Mouse (Mus musculus) retina, postnatal 1 day (tissue): ENCODE measurements around the gene Negr1.
A peak's percentile ranks its signal among the peaks of the same experiment; 100 is the strongest.

Experiments
- DNase-seq: peaks from one replicate; pipeline ENCODE4 v3.0.0-alpha.2; 2012

Negr1 gene

DNA sequence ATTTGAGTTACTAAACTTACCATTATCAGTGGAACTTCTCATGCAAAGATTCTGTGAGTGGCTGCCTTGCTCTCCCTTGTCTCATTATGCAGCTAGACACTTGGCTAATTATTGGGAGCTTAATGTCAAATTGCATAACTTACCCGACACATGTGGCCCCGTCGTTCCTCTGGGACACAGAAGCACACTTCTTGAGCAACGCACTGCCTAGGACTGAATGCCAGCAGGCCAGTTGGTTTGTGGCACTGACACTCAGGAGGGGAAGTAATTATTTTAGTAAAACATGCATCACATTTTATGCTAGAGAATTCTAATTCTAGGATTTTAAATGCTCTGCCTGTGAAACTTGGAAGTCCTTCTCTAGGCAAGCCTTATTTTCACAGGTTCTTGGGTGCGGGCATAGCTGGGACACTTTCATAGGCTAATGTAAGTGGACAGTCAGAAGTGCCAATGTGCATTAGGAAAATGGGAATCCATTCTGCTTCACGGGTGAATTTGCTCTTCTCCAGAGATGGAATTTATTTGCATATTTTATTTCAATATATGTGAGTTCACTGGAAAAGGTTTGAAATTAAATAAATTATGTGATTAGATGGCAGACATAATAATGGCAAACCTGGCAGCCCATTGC is 234.6 kb downstream of the Negr1 start:
- peak; percentile 38 for DNase-seq

DNA sequence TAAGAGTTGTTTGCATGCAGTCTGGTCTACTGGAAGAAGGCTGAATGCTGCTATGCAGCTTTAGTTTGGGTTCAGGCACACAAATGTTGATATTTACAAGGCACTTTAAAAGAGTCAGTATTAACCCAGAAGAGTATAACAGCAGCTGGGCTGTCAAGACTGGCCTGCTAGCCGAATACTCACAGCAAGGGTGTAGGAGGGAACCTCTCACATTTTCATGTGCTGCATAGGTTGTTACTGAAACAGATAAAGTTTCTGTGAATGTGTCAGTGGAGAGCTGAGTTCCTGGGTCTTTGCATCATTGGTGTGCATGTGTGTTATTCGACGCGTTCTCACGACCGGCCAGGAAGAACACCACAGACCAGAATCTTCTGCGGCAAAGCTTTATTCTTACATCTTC is 237.6 kb downstream of the Negr1 start:
- no peak for DNase-seq

DNA sequence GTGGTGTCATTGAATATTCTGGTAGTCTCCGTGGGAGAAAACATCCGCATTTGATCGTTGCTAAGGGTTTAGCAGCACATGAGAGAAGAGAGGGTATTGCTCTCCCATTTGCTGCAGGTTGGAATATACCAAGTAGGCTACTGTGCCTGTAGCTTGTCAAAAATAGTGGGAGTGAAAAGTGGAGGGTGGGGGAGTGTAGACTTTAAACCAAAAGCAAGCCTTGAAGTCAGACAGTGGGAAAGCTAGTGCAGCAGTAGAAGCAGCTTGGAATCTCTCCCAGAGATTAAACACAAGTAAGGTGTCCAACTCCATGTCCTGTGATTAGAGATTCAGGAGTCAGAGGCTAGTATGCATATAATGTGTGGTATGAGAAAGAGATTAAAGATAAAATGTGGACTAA is 248.2 kb downstream of the Negr1 start:
- no peak for DNase-seq

DNA sequence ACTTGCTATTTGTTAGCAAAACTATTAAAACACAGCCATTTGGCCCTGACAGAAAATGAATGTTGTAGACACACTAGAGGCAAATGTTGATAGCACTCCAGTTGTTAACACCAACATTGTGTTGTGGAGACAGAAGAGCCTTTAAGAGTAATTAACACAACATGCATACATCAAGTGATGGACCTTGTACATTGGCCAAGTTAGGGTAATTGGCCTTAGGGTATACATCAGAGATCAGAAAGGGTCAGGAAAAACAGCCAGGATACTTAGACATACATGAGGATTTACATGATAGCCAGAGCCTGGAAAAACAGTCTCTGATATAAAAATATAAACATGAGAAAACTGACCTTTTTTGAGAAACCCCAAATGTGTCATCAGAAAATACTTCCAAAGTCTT is 255.3 kb downstream of the Negr1 start:
- DNase-seq: no peak

DNA sequence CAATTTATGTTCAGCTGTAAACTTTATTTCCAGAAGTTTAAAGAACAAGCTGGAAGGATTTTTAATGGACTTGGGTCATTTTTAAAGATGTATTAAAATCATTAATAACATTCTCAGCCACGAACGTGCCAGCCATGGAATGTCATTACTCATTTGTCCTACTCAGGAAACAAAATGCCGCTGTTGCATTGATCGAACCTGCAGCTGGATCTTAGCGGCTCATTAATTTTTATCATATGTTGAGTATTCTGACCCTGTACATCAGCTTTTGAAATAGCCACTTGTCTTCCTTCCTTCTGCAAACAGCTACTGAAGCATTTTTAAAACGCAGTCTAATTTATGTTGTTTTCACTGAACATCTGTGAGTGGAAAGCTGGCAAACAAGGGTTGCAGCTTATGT is 255.9 kb downstream of the Negr1 start:
- no peak for DNase-seq

DNA sequence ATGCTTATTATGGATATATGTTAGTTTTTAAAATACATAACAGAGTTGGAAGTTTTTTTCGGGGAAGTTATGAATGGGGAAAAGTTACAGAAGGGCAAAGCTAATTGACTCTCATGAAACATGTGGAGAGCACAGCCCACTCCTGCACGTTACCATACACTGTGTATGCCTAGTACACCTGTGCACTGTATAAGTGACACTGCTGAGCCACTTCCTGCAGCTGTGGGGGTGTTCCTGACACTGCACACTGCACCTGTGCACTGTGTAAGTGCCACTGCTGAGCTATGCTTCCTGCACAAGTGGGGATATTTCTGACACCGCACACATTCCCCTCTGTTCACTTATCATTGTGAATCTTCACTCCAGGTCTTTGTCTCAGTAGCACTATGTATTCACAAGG is 261.4 kb downstream of the Negr1 start:
- DNase-seq: no peak

DNA sequence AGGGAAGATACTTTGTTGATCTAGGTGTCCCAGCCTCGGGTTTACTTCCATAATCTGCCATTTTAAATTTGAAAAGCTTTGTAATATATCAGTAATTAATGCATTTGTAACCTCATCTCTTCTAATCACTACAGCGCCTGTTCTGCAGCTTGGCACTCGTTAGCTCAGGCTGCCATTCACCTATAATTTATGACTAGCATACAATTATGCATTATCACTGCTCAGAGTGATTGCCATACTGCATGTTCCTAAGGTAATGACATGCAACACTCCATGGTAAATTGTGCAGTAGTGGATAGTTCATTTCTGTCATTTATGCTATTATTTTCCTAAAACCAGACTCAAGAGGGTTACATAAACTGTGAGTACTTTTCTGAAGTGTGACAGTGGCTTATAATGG is 272.3 kb downstream of the Negr1 start:
- DNase-seq: no peak

DNA sequence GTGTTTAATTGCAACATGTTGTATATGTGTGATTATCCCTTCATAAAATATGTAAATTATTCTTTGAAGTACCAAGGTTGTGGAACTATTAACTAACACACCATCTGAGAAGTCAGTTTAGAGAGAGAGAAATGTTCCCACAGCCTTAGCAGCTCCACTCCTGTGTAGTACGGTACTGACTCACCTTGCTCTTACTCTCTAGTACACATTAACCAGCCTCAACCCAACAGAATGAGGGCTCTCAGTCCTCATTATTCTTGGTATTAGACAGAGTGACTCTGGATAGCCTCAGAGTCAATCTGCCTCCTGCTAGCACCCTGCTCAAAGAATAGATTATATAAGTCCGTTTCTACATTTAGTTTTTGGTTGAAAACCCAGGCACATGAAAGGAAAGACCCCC is 277.0 kb downstream of the Negr1 start:
- DNase-seq: no peak

DNA sequence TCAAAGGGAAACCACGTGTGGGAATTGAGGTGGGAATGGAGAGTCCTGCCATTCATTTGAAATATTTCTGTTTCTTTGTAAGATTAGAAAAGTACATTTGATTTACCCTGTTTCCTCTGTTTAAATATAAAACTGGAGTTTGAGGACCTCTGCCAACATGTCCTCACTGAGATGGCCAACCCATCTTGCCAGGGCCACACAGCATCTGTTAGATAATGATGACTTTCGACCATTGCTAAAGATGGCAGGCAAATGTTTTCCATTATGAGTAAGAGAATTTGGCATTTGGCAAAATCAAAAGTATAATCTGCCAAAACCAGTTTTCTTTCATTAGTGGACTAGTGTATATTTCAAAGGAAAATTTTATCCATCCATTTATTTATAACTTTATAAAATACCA is 286.8 kb downstream of the Negr1 start:
- no peak for DNase-seq

DNA sequence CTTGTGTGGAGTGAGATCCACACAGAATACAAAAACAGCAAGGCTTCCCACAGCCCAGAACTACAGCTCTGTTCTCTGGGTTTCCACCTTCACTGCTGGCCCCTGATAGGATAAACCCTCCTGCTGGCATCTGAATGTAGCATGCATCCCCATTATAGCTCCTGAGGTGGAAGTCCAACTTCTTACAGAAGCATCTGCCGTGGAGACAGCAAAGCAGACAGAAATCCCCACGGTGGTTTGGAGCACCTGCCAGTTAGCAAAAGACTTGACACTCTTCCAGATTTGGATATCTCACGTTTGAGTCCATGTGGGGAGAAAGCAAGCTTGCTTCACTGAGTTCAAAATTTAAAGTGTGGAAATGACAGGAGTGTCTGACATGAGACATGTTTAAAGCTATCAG is 290.3 kb downstream of the Negr1 start:
- no peak for DNase-seq

DNA sequence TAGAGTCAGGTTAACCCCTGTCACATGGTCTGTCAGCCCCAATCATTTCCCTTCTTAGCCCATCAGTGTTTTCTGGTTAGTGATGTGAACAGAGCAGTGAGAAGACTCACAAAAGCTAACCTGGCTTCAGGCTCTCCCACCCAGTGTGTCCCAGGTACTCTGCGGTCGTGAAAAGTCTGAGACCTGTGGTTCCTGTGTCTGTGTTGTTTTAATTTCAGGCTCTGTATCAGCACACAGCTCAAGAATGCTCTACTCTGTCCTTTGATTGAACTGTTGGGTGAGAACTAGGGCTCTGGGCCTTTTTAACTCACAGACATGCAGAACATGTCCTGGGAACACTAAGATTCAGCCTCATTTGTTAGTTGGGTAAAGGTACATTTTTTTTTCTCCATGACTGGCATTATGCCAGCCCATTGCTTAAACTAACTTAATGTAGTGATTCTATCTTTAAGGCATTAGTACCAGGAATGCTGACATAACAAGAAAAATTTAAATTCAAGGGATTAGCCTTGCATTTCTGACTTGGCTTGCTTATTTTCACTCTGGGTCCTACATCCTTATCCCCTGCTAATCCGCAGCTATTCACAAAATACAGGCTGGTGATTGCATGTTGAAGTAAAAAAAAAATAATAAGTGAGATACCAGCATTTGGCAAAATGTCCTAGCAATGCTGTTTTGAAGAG is 308.8 kb downstream of the Negr1 start:
- DNase-seq: peak; percentile 30

DNA sequence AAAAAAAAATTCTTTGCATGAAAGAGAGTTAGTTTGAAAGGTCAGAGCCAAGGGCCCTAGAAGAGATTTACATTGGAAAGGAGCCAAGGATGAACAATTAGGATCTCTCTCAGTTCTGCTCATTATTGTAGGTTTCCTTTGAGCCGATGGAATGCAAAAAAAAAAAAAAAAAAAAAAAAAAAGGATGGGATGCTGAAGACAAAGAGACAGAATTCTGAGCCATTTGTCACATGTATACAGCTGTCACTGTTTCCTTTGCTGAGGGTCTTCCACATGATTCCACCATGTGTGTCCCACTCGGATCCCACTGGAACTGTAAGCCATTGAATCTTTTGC is 309.3 kb downstream of the Negr1 start:
- peak; percentile 83 for DNase-seq

DNA sequence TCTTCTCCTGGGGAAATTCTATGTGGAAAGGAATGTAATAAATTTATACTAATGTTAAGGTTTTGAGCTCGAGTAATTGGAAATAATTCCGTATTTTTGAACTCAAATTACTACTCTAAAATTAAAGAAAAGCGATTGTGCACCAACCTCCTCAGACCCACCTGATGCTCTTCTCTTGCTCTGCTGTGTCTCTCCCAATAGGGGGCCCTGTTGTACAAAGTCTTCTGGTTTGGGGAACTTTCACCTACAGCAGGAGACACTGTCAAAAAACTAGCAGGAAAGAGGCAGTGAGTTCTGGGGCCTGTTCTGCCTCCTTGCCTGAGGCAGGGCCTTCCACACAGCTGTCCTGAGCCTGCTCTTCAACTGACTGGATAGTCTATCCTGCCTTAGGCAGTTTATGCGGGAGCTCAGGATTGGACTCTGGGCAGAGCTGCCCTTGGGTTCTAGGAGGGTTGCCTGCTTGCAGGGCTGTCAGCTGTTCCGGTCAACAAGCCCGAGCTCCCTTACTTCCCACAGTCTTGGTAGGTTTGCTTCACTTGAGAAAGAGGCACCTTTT is 310.1 kb downstream of the Negr1 start:
- peak; percentile 46 for DNase-seq

DNA sequence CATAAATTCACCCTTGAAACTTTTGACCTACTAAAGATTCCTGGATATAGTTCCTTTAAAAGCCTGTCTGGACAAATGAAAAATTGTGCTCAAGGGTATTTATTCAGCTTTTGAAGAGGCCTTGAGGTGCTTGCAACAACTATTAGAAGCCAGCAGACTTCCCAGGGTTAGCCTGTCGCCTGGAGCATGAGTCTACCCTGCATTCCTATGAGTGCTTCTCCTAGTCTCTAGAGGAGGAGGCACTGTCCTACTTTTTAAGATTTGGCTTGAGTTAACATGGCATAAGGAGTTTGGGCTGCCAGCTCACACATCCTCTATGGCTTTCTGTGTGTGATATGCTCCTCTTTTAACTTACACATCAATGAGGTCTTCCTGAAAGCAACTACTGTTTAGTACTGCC is 315.0 kb downstream of the Negr1 start:
- DNase-seq: no peak

DNA sequence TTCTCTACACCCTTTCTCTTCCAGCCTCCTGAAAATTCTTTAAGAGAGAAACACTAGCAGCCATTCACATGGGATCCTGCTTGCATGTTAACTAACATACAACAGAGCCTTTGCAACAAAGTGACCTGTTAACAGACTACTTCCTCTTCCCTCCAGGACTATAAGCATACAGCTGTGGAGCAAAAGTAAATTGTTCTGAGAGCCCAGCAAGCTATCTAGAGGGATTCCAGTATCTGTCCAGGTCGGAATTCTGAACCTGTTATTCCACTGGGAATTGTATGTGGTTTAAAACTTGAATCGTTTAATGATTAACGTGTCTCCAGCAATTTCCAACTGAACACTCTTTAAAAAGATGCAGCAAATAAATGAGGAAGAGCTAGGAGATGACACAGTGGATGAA is 320.5 kb downstream of the Negr1 start:
- no peak for DNase-seq

DNA sequence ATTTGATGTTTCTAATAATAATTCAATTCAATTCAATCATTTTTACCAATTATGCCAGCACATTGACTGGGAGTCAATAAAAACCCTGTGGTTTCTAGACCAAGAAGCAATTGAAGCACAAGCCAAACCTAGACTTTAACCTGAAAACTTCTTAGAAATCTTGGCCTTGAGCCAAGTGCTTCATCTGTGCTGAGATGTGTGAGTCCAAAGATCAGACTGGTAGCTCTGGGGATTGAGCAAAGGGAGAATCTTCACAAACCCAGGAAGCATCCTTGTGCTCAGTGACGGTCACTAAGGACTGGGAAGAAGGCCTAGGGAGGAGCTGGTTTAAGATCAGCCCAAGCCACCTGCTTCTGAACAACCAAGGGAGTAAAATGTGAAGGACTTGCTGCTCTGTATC is 322.3 kb downstream of the Negr1 start:
- no peak for DNase-seq

DNA sequence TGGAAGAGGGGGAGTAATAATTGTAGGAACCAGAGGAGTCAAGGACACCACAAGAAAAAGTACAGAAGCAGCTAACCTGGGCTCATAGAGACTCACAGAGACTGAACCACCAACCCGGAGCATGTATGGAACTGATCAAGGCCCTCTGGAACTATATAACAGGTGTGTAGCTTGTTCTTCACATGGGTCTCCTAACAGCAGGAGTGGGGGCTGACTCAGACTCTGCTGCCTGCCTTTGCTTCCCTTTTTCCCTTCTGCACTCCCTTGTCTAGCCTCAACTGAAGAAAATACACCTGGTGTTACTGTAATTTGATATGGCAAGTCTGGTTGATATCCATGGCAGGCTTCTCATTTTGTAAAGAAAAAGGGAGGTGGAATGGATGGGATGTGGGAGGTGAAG is 324.1 kb downstream of the Negr1 start:
- no peak for DNase-seq

DNA sequence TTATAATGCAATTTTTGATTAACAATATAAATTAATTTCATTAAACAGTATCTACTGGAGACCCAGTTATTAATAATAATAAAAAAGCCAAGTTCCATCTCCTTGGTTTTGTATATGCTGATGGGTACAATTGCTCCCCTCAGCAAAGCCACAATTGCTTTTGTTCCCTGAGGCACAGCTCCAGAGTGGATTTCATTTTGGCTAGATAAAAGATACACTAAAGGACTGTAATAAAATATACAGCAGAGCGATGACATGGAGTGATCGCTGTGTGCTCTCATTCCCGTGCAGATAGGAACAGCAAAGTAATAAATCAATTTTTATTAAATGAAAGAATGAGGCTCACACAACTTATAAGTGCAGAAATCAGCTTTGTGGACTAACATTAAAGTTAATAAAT is 325.3 kb downstream of the Negr1 start:
- DNase-seq: no peak

DNA sequence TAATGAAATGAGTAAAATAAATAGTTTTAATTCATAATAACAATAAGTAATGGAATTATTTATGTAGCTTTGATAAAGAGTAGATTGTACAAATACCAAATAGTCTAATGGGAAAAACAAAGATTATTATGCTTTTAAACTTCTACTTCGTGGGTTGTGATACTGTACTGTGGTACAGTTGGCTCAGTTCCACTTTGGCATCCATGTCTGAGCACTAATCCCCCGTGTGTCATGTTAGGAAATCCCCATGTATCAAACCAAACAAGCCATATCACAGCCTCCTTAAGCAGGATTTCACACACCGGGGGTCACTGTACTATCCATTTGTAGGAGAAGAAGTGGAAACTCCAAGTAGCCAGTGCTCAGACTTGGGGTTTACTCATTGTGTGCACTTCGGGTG is 329.4 kb downstream of the Negr1 start:
- DNase-seq: no peak

DNA sequence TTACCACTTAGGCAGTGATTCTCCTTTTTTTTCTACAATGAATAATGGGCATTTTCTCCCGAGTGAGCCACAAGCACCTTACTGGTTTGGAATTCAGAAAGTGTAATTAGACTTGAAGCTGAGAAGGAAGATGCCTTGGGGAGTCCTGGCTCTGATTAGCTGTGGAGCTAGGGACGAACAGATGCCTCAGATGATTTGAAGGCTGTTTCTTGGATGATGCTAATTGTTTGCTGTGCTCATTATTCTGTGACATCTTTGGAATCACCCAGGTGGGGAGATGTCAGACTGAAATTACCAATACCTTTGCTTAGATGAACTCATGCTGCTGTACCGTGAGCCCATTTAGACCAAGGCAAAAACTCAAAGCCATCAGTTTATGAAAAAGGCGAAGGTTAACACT is 333.7 kb downstream of the Negr1 start:
- no peak for DNase-seq

DNA sequence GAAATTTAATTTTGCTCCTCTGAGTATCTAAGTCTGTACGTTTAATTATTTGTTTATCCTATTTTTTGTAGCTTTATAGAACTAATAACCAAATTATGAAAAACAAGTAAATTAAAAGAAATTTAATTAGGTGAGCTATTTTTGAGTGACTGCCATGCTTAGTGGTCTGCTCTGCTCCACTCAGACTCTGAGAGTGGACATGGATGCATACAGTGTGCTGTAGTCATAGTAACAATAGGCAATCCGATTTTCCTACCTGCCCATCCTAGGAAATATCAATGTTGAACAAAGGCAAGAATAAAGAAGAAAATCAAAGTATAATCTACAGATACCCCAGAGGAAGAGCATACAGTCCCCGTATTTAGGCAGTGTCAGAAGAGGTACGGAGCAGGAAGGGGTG is 334.5 kb downstream of the Negr1 start:
- DNase-seq: no peak

DNA sequence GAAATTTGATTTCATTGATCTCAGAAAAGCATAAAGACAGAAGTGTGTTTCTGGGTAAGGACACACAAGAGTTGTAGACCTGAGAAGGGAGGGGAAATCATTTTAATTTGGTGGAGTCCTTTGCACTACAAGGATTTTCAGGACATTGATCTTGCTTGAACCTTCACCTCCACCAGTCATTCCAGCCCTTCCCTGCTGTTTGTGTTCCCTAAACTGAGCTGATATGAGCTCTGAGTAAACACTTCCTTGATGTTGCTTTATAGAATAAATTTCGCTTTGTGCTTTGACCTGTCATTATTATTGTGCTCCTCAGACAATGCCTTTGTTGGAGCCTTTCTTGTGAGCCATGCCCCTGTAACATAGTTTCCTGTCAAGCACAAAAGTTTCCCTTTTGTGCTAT is 335.0 kb downstream of the Negr1 start:
- DNase-seq: no peak

DNA sequence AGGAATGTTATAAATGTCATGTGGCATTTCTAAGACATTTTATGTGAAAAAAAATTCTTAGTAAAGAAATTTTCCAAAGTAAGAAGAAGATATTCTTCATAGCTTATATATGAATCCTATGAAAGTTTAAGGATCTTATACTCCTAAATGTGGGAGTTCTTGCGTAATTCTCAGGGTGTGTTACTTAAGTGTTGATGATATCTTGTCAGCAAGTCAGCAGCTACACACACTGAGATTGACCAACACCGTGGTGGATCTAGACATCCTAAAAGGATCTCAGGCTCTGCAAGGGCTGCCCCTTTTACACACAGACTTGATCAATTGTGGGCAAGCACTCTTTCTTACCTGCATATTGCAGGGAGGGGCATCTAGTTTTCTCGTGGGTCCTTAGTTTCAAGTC is 339.5 kb downstream of the Negr1 start:
- DNase-seq: no peak

DNA sequence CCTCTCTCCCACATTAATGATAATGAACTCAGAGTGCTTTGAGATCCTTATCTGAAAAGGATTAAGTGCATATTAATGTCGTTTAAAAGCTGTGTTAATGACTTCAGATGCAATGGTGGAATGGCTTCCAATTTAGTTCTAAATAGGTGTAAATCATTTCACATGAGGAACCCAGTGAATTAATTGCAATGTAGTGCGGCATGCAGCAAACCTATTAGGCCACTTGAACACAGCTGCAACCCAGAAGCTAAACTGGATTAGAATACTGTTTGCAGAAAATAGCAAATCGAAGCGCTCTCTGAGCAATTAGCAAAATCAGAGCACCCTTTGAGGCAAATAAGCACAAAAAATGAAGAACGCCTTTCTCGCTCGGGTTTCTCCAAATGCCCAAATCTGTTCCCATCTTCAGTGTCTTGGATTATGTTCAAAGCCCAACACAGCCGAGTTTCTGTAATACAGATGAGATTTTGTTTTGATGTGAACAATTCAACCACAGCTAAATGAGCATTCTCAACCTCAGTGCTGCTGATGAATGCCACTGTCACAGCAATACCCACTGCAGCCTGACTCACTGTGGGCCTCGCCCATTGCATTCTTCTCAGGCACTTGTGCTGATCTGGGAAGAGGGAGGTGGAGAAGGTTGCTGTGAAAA is 342.5 kb downstream of the Negr1 start:
- DNase-seq: peak; percentile 65

DNA sequence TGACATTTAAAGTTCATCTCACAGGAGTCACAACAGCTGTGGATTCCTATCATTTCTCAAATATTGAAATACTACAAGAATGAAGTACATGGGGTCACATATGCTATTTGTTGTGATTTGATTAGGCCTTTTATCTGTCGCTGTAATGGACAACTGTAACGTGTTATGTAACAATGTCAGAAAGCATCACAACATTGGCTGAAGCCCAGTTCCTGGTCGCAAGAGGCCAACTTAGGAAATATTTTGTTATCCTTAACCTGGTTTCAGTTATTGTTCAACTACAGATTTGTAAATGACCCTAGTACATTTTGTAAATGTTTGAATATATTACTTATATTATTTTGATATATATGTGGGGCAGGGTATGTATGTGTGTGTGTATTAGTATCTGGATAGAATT is 351.2 kb downstream of the Negr1 start:
- no peak for DNase-seq
